Mouse (Mus musculus) MEL (cell line): Measurements from ENCODE around the gene Olfr810. TPM values are rescaled to one million over a fixed set of nuclear protein-coding genes. Genes with fewer than 3 reads are reported as not detected.

Experiments
- DNase-seq: peaks from one replicate; pipeline ENCODE4 v3.0.0; 2011; ENCODE audit warnings: low read depth, low spot score
- H3K27ac ChIP-seq: 2 replicates; pipeline ENCODE4 v1.5.1; 2012; ENCODE audit warnings: low read depth, mild to moderate bottlenecking, control low read depth, low read length, moderate library complexity; ENCODE audit not compliant: control insufficient read depth
- H3K27me3 ChIP-seq, 2 experiments: fragments of 150-350 bp in 1 of 2; sonication (generic) in 1 of 2; 2 replicates each; pipeline ENCODE4 v1.6.1; 2012; ENCODE audit warnings: low read length in 2 of 2, mild to moderate bottlenecking in 2 of 2, improper control_type of control experiment in 1 of 2, moderate library complexity in 1 of 2; ENCODE audit not compliant: insufficient read depth in 2 of 2, control insufficient read depth in 1 of 2
- H3K36me3 ChIP-seq, 2 experiments: 2 replicates each; pipeline ENCODE4 v1.6.1; 2012 to 2014; ENCODE audit warnings: low read length in 2 of 2, improper control_type of control experiment in 1 of 2, inconsistent platforms in 1 of 2, mild to moderate bottlenecking in 1 of 2; ENCODE audit not compliant: insufficient read depth in 2 of 2, control insufficient read depth in 1 of 2
- H3K4me1 ChIP-seq, 2 experiments: fragments of 150-350 bp in 1 of 2; sonication (generic) in 1 of 2; 2 replicates each; pipeline ENCODE4 v1.6.1; 2012; ENCODE audit warnings: low read length in 2 of 2, improper control_type of control experiment in 1 of 2, mild to moderate bottlenecking in 1 of 2; ENCODE audit not compliant: insufficient read depth in 2 of 2, control insufficient read depth in 1 of 2
- H3K4me3 ChIP-seq, 2 experiments: fragments of 150-350 bp in 1 of 2; sonication (generic) in 1 of 2; 2 replicates each; pipeline ENCODE4 v1.5.1; 2012; ENCODE audit warnings: low read depth in 2 of 2, low read length in 2 of 2, mild to moderate bottlenecking in 2 of 2, moderate library complexity in 2 of 2, control low read depth in 1 of 2, improper control_type of control experiment in 1 of 2; ENCODE audit not compliant: control insufficient read depth in 1 of 2, insufficient read depth in 1 of 2
- H3K79me2 ChIP-seq: 2 replicates; pipeline ENCODE4 v1.6.1; 2012; ENCODE audit warnings: mild to moderate bottlenecking, low read length, moderate library complexity; ENCODE audit not compliant: control insufficient read depth, poor library complexity, insufficient read depth
- H3K9ac ChIP-seq: 2 replicates; pipeline ENCODE4 v1.6.1; 2012; ENCODE audit warnings: low read depth, mild to moderate bottlenecking, control low read depth, low read length, moderate library complexity; ENCODE audit not compliant: control insufficient read depth, poor library complexity, severe bottlenecking
- H3K9me3 ChIP-seq: fragments of 150-350 bp; sonication (generic); replicated peaks from 2 replicates; pipeline ENCODE4 v1.6.1; 2012; ENCODE audit warnings: mild to moderate bottlenecking, low read length, improper control_type of control experiment, moderate library complexity; ENCODE audit not compliant: insufficient read depth
- BHLHE40 ChIP-seq: IDR thresholded peaks from 2 replicates; pipeline ENCODE4 v1.6.1; 2012; ENCODE audit warnings: low read depth, mild to moderate bottlenecking, inconsistent platforms, low read length, improper control_type of control experiment, borderline replicate concordance
- CHD1 ChIP-seq: IDR thresholded peaks from 2 replicates; pipeline ENCODE4 v1.6.1; 2012; ENCODE audit warnings: low read depth, mild to moderate bottlenecking, inconsistent platforms, low read length, improper control_type of control experiment
- CHD2 ChIP-seq: IDR thresholded peaks from 2 replicates; pipeline ENCODE4 v1.6.1; 2011; ENCODE audit warnings: low read length, improper control_type of control experiment
- E2F4 ChIP-seq: IDR thresholded peaks from 2 replicates; pipeline ENCODE4 v1.6.1; 2011; ENCODE audit warnings: low read depth, low read length, improper control_type of control experiment, borderline replicate concordance
- ELF1 ChIP-seq: IDR thresholded peaks from 2 replicates; pipeline ENCODE4 v1.6.1; 2014; ENCODE audit warnings: low read depth, mild to moderate bottlenecking, inconsistent platforms, low read length, improper control_type of control experiment, moderate library complexity
- EP300 ChIP-seq, 2 experiments: IDR thresholded peaks; 2 replicates each; pipeline ENCODE4 v1.6.1; 2011; ENCODE audit warnings: improper control_type of control experiment in 2 of 2, low read length in 2 of 2, low read depth in 1 of 2, mild to moderate bottlenecking in 1 of 2
- ETS1 ChIP-seq: IDR thresholded peaks from 2 replicates; pipeline ENCODE4 v1.6.1; 2012; ENCODE audit warnings: low read depth, mild to moderate bottlenecking, inconsistent platforms, low read length, improper control_type of control experiment, moderate library complexity
- GATA1 ChIP-seq: IDR thresholded peaks from 2 replicates; pipeline ENCODE4 v1.6.1; 2011; ENCODE audit warnings: low read depth, low read length, improper control_type of control experiment
- HCFC1 ChIP-seq: IDR thresholded peaks from 2 replicates; pipeline ENCODE4 v1.6.1; 2012; ENCODE audit warnings: low read depth, mild to moderate bottlenecking, inconsistent platforms, low read length, improper control_type of control experiment, moderate library complexity
- KAT2A ChIP-seq: conservative IDR thresholded peaks from 2 replicates; pipeline ENCODE4 v1.6.1; 2012; ENCODE audit warnings: low read depth, low read length, improper control_type of control experiment, inconsistent platforms
- MAFK ChIP-seq: IDR thresholded peaks from 2 replicates; pipeline ENCODE4 v1.6.1; 2011; ENCODE audit warnings: low read depth, mild to moderate bottlenecking, low read length, improper control_type of control experiment, borderline replicate concordance
- MAX ChIP-seq: IDR thresholded peaks from 2 replicates; pipeline ENCODE4 v1.6.1; 2011; ENCODE audit warnings: low read length, improper control_type of control experiment
- MAZ ChIP-seq: IDR thresholded peaks from 2 replicates; pipeline ENCODE4 v1.6.1; 2012; ENCODE audit warnings: low read depth, mild to moderate bottlenecking, inconsistent platforms, low read length, improper control_type of control experiment
- MEF2A ChIP-seq: IDR thresholded peaks from 2 replicates; pipeline ENCODE4 v1.6.1; 2014; ENCODE audit warnings: low read depth, mild to moderate bottlenecking, inconsistent platforms, low read length, improper control_type of control experiment; ENCODE audit not compliant: poor library complexity, insufficient replicate concordance, severe bottlenecking; ENCODE audit errors: extremely low read depth
- MYB ChIP-seq: IDR thresholded peaks from 2 replicates; pipeline ENCODE4 v1.6.1; 2011; ENCODE audit warnings: mild to moderate bottlenecking, low read depth, low read length, improper control_type of control experiment
- MYC ChIP-seq: IDR thresholded peaks from 2 replicates; pipeline ENCODE4 v1.6.1; 2011; ENCODE audit warnings: low read depth, mild to moderate bottlenecking, low read length, improper control_type of control experiment, moderate library complexity
- NRF1 ChIP-seq: IDR thresholded peaks from 2 replicates; pipeline ENCODE4 v1.6.1; 2014; ENCODE audit warnings: low read depth, mild to moderate bottlenecking, inconsistent platforms, low read length, improper control_type of control experiment, moderate library complexity; ENCODE audit not compliant: poor library complexity, insufficient read depth, severe bottlenecking
- POLR2A ChIP-seq, 2 experiments: IDR thresholded peaks; 2 replicates each; pipeline ENCODE4 v1.6.1; 2011 to 2012; ENCODE audit warnings: low read length in 2 of 2, mild to moderate bottlenecking in 2 of 2, control low read depth in 1 of 2, improper control_type of control experiment in 1 of 2, low read depth in 1 of 2, moderate library complexity in 1 of 2; ENCODE audit not compliant: control insufficient read depth in 1 of 2, insufficient read depth in 1 of 2, poor library complexity in 1 of 2
- POLR2AphosphoS2 ChIP-seq: IDR thresholded peaks from 2 replicates; pipeline ENCODE4 v1.6.1; 2011; ENCODE audit warnings: low read length, improper control_type of control experiment
- POLR2AphosphoS5 ChIP-seq: IDR thresholded peaks from 2 replicates; pipeline ENCODE4 v1.6.1; 2012; ENCODE audit warnings: low read depth, borderline replicate concordance, mild to moderate bottlenecking, inconsistent platforms, low read length, moderate library complexity, mixed read lengths
- RAD21 ChIP-seq: IDR thresholded peaks from 2 replicates; pipeline ENCODE4 v1.6.1; 2011; ENCODE audit warnings: mild to moderate bottlenecking, low read depth, low read length, improper control_type of control experiment
- RCOR1 ChIP-seq: IDR thresholded peaks from 2 replicates; pipeline ENCODE4 v1.6.1; 2012; ENCODE audit warnings: low read depth, mild to moderate bottlenecking, inconsistent platforms, low read length, improper control_type of control experiment
- SIN3A ChIP-seq: IDR thresholded peaks from 2 replicates; pipeline ENCODE4 v1.6.1; 2012; ENCODE audit warnings: low read length, improper control_type of control experiment, inconsistent platforms
- SMC3 ChIP-seq: IDR thresholded peaks from 2 replicates; pipeline ENCODE4 v1.6.1; 2011; ENCODE audit warnings: low read depth, low read length, improper control_type of control experiment
- TCF12 ChIP-seq: IDR thresholded peaks from 2 replicates; pipeline ENCODE4 v1.6.1; 2014; ENCODE audit warnings: low read depth, mild to moderate bottlenecking, inconsistent platforms, low read length, improper control_type of control experiment, moderate library complexity
- USF2 ChIP-seq, 2 experiments: IDR thresholded peaks; 2 replicates each; pipeline ENCODE4 v1.6.1; 2011 to 2012; ENCODE audit warnings: improper control_type of control experiment in 2 of 2, low read length in 2 of 2, borderline replicate concordance in 1 of 2, inconsistent platforms in 1 of 2, low read depth in 1 of 2, mild to moderate bottlenecking in 1 of 2; ENCODE audit not compliant: insufficient read depth in 1 of 2
- ZMIZ1 ChIP-seq: IDR thresholded peaks from 2 replicates; pipeline ENCODE4 v1.6.1; 2012; ENCODE audit warnings: low read depth, mild to moderate bottlenecking, inconsistent platforms, low read length, improper control_type of control experiment, moderate library complexity
- ZNF384 ChIP-seq: IDR thresholded peaks from 2 replicates; pipeline ENCODE4 v1.6.1; 2012; ENCODE audit warnings: low read depth, mild to moderate bottlenecking, inconsistent platforms, low read length, improper control_type of control experiment
- polyA plus RNA-seq, 2 experiments: library from polyadenylated mRNA; stranded (reverse) in 1 of 2; unstranded in 1 of 2; fragments of >175 nt in 1 of 2; fragments of >200 nt in 1 of 2; gene quantifications; 2 replicates each; pipeline versions ENCODE4 v1.2.1 to v1.2.4; 2012; ENCODE audit warnings: low replicate concordance in 2 of 2, low read depth in 1 of 2; ENCODE audit not compliant: insufficient read length in 2 of 2, insufficient read depth in 1 of 2, missing spikeins in 1 of 2
- total RNA-seq: library from RNA; depleted of rRNA; stranded (reverse); fragments of 300-350 nt; gene quantifications from 2 replicates; pipeline ENCODE4 v1.2.3, GENCODE M21; 2012; rRNA removed

Gene Olfr810
- total RNA-seq (not detected in 2 replicates), polyA plus RNA-seq (not detected)

DNA sequence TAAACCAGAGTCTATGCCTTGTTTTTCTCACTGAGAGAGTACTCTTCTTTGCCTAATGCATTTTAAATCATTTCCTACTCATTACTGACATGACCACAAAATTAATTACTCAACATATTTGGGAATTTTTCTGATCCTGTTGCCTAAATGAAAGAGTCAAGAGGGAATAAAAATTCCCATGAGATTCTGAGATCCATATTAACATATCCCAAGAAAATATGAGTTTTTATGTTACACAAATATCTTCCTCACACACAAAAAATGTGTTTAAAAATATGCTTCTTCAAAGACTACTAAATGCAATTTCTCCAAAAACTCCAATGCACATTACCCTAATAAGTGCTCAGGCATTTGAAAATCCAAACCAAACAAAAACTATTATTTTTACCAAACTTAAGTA is at the start of gene Olfr810:
TSS of gene Olfr810 (minus strand) at position 101 of the 400 bp plus-strand sequence.
- Histone ChIP-seq H3K27ac (no peak within 1 kb of the TSS), H3K9ac (no peak within 1 kb of the TSS), H3K9me3 (no peaks in the 10 kb centered on the region), H3K79me2 (no peaks in the 10 kb centered on the region), H3K27me3 (no peaks in the 10 kb centered on the region)
- no peak for DNase-seq
- TF ChIP-seq NRF1 (no peak), CHD1 (no peak), EP300 (IDR thresholded peaks at IDR 0.05; ENCODE audit: low read depth in 1 of 2, low read length in 2 of 2) (no peak), BHLHE40 (no peak), MYB (no peak), USF2 (IDR thresholded peaks at IDR 0.05; ENCODE audit: borderline replicate concordance in 1 of 2, insufficient read depth in 1 of 2, low read depth in 1 of 2, low read length in 2 of 2) (no peak), ETS1 (no peak), CHD2 (no peak), MAFK (no peak), ZNF384 (no peak), TCF12 (no peak), MEF2A (no peak), POLR2A (IDR thresholded peaks at IDR 0.05; ENCODE audit: control insufficient read depth in 1 of 2, insufficient read depth in 1 of 2, low read depth in 1 of 2, low read length in 2 of 2, poor library complexity in 1 of 2) (no peak), RAD21 (no peak), MYC (no peak), POLR2AphosphoS5 (no peak), KAT2A (no peak), HCFC1 (no peak)
- TF ChIP-seq, all 39 proteins: peak for 0
- Histone ChIP-seq H3K4me3 (no peak within 1 kb of the TSS), H3K36me3 (no peaks in the 10 kb centered on the region), H3K4me1 (no peaks in the 10 kb centered on the region)

- no peaks in the 10 kb centered on the region for H3K36me3 ChIP-seq
- no peaks in the 10 kb centered on the region for H3K9me3 ChIP-seq
- H3K27ac ChIP-seq: no peak within 1 kb of the TSS
- no peak for DNase-seq
- H3K27me3 ChIP-seq: no peaks in the 10 kb centered on the region
- no peaks in the 10 kb centered on the region for H3K79me2 ChIP-seq
- no peaks in the 10 kb centered on the region for H3K4me1 ChIP-seq
- H3K4me3 ChIP-seq: no peak within 1 kb of the TSS
- no peak within 1 kb of the TSS for H3K9ac ChIP-seq
- no peak for TF ChIP-seq KAT2A
- TF ChIP-seq EP300 (IDR thresholded peaks at IDR 0.05; ENCODE audit: low read depth in 1 of 2, low read length in 2 of 2): no peak
- TF ChIP-seq SIN3A: no peak
- TF ChIP-seq NRF1: no peak
- TF ChIP-seq RCOR1: no peak
- no peak for TF ChIP-seq POLR2A (IDR thresholded peaks at IDR 0.05; ENCODE audit: control insufficient read depth in 1 of 2, insufficient read depth in 1 of 2, low read depth in 1 of 2, low read length in 2 of 2, poor library complexity in 1 of 2)
- no peak for TF ChIP-seq RAD21
- no peak for TF ChIP-seq POLR2AphosphoS2
- no peak for TF ChIP-seq ELF1
- no peak for TF ChIP-seq MAZ
- no peak for TF ChIP-seq E2F4
- TF ChIP-seq MYB: no peak
- TF ChIP-seq SMC3: no peak
- no peak for TF ChIP-seq MAX
- no peak for TF ChIP-seq GATA1
- no peak for TF ChIP-seq ZMIZ1
These were observed 9.6 kb upstream of the Olfr810 start, which contains the start of gene Olfr811 for GRCm38 (mm10) chr10:129804296-129804695. Gene Olfr811 (minus strand): TSS chr10:129804396.
